Mouse (Mus musculus) adrenal gland (tissue): ENCODE measurements around the gene Cdhr3.

Experiments
- intact Hi-C: fragments of 180-260 bp; cut with DNase I; formaldehyde crosslinking; loops from one replicate; pipeline ENCODE4 v1.15.1; 2025
- long read RNA-seq, 2 experiments: library from polyadenylated mRNA; unstranded; transcript quantifications; one replicate each; pipeline ENCODE4 v2.0.0; 2020; ENCODE audit warnings: borderline replicate concordance in 1 of 2; ENCODE audit not compliant: insufficient replicate concordance in 1 of 2

The Cdhr3 gene
- long read RNA-seq, experiment 1, result 0 reads
- long read RNA-seq, experiment 2, result 0 reads

DNA sequence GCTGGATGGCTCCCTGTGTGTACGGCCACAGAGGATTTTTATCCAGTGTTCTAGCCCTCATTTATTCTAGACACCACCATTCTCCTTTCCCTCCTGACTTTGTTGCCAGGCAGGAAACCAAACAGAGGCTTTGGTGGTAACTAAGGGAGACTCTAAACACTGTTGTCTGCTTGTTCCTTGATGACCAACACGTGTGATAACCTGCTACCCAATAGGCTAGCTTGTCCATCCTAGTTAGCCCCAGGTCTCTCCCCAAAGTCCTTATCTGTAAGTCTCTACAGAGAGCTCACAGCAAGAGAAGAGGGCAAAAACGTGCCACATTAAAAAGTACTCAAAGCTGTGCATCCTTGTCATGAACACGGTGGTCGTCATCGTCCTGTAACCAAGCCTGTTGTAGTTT is at the start of gene Cdhr3:
Gene Cdhr3, minus strand, starts transcription at position 101 of the 400 bp plus-strand sequence.
- intact Hi-C loops, result no loop called here

DNA sequence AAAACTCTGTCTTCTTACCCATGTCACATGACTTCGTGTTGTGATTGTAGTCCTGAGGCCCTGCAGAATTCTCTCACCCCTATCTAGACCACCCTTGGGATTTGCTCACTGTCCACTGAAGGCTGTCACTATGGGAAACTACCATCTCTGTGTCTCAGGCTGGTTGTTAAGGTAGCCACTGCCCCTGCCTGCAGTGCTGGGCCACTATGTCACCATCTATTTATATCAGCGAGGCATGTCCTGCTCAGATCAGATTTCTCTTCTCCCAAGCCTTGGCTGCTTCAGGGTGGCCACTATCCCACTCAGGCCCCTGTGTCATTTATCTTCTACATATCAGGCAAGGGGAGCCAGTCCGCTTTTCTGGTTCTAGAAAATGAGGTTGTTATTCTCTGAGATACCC is 46.4 kb upstream of the Cdhr3 start:
- intact Hi-C loops, result no loop called here

DNA sequence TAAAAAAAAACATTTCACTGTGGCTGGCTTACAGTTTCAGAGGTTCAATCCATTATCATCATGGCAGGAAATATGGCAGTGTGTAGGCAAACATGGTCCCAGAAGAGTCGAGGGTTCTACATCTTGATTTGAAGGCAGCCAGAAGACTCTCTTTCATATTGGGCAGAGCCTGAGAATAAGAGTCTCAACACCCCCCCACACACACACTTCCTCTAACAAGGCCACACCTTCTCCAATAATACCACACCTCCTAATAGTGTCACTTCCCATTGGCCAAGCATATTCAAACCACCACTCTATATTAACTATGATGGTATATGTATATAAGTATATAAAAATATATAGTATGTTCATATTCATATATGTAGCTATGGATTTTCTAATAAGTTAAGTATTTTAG is 45.2 kb upstream of the Cdhr3 start:
- intact Hi-C loops, result no loop called here

DNA sequence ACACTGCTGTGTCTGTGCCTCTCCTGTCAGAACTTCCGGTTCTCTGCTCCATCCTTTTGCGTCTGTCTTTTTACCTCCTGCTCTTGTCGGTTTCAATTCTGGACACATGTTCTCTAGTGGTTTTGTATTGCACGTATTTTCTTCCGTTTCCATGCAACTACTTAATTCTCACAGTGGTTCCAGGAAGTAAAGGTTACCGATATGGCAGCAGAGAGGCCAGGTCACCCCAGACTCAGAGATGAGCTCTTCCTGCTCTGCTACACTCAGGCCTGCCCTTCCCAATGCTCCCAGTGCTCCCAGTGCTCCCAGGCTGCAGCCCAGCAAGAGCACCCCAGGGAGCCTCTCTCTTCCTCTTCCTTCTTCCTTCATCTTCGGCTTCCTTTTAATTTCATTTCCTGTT is 39.1 kb upstream of the Cdhr3 start:
- intact Hi-C loops, result no loop called here

DNA sequence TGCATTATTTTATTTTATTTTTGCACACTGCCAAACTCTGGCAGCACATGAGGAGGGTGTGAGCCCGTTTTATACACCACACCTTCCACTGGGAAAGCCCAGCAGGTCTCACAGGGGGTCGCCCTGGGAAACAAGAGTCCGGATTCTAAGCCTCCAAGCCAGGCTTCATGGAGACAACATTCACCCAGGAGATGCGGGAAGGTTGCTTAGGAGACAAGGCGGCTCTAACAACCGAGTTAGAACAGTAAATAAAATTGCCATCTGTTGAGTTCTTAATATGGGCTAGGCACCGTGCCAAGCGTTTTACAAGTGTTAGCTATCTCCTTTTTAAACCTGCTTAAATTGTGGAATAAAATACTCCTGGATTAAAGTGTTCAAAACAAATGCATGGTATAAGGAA is 37.7 kb upstream of the Cdhr3 start:
- intact Hi-C loops, result no loop called here

GRCm38 (mm10) chr12:33129410-33129809 is 36.7 kb upstream of the Cdhr3 start:
- intact Hi-C loops, result no loop called here

DNA sequence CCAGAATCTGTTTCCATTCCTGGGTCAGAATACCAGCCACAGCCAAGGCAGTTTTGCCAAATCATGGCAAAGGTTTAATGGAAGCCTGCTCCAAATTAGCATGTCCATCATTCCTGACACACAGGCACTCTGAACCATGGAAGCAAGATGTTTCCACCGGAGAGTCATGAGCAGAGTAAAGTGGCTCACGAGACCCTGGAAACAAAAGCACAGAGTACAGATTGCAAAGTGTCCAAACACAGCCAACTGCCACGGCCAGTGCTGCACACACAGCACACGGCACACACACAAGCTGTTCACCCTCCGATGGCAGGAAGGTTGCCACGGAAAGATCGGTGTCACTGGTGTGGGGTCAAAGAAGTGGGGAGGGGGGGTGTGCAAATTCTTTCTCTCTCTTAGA is 36.0 kb upstream of the Cdhr3 start:
- intact Hi-C loops, result no loop called here

GRCm38 (mm10) chr12:33128121-33128520 is 35.4 kb upstream of the Cdhr3 start:
- intact Hi-C loops, result no loop called here

DNA sequence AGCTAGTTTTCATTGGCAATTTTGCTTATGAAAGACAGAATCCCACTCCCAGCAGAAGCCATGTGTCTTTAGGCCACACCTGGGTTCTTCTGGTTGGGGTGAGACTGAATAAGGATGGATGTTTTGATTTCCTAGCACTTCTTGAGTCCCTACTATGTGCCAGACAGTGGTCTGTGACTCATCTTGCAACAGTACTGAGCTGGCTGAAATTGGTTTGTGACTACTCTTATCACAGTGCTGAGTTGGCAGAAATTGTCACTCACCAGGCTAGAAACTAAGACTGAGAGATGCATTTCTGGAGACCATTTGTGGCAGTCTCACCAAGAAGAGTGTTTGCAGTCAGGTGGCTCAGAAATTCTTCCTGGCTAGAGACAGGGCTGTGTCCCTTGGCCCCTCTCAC is 33.6 kb upstream of the Cdhr3 start:
- intact Hi-C loops, result no loop called here

- intact Hi-C loops, result no loop called here
Measured at GRCm38 (mm10) chr12:33125594-33126227, 33.0 kb upstream of the Cdhr3 start.

GRCm38 (mm10) chr12:33118624-33119301 is 26.1 kb upstream of the Cdhr3 start:
- intact Hi-C loops, result no loop called here

- intact Hi-C loops, result no loop called here
Measured at GRCm38 (mm10) chr12:33110894-33111471, 18.3 kb upstream of the Cdhr3 start.

DNA sequence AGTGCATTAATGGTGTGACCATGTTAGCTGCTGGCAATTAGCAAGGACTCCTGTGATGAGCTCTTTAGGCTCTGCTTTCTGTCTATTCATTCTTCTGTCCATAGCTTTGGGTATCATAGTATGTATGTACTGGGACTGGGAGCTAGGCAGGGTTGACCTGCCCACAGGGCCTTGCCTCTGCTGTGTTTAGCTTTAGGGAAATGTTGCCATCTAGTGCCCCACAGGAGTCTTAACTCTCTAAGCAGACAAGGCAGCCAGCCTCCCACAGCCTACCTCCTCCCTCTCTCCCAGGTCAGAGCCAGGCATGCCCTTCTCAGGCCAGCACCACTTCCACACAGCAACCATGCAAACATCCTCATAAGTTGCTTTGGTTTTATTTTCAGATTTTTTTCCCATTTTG is 16.9 kb upstream of the Cdhr3 start:
- intact Hi-C loops, result loop anchor here (1.0 to 5.0 kb wide), 3 partner anchors 52 to 197 kb away; no protein-coding TSS in a partner anchor

DNA sequence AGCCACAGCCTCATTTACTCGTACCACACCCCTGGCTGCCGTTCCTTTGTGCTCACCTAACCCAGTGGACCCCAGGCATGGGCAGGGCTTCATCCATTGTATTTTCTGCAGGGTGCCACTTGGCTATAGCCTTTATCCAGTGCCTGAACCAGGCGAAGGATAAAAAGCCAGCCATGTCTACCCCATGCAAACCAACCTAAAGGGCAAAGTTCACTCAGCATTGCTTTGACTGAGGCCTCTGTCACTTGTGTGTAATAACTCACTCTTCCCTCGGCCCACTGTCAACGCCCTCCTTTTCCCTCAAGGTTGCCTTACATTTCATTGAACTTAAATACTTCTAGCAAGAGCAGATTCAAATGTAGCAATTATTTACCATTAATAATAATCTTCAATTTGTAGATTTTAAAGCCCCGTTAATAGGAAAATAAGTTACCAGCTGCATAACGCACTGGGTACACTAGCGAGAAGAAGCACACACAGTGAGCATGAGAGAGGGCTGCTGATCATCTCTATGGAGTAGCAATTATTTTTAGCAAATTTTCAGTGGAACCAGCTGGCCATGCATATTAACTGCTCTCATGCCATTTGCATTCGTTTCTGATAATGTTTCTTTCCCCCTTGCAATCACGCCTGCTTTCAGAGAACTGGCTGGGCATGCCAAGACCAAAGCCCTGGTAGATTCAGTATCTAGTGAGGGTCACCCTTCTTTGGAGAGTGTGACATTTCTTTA is 13.9 kb upstream of the Cdhr3 start:
- intact Hi-C loops, result loop anchor here (5.0 kb wide), 2 partner anchors 49 to 194 kb away; no protein-coding TSS in a partner anchor

- intact Hi-C loops, result loop anchor here (5.0 kb wide), 2 partner anchors 48 to 193 kb away; no protein-coding TSS in a partner anchor
Measured at GRCm38 (mm10) chr12:33105724-33106123, 13.0 kb upstream of the Cdhr3 start.

DNA sequence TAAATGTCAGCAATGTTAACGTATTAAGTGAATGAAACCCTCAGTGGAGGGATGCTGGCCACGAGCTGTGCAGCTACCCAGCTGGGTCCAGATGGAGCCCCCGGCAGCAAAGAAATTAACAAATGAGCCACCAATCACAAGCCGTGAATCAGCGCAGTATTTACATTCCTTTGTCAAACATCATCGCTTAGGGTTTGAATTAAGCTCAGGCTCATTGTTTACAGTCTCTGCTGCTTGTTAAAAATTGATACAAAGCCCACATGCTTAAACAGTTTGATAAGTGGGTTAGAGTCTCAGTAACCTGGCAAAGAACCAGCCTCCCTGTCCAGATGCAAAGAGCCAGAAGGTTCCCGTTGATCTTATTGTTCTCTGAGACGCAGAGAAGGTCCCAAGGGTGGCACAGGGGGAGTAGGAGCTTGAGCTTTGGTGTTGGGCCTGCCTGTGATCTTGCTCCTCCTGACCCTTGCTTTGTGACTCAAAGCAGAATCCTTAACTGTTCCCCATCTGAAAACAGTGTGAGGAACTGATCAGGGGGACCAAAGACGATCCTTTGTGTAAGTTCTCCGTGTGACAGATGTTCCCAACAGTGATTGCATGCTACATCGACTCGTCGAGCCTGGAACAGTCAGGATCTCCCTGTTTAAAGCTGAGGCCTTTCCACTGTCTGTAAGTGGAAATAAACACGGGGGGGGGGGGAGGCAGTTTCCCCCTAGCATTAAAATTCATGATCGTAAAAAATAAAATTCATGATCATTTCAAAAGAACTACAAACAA is 9.9 kb upstream of the Cdhr3 start:
- intact Hi-C loops, result no loop called here

DNA sequence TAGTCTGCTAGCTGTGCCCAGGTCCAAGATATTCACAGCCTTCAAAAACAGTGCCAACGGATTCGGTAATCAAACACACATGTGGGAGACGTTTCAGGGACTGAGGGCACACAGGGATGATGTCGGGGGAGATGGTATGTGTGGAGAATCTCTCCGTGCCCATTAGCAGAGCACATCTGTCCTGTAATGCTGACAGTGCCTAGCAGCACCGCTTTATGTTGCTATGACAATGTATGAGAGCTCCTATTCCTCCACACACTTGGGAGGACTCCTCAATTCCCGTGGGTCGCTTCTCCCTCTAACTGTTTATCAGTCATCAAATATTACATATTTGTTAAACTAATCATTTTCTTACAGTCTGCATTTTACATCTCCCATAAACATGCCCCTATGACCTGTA is 9.0 kb upstream of the Cdhr3 start:
- intact Hi-C loops, result no loop called here

DNA sequence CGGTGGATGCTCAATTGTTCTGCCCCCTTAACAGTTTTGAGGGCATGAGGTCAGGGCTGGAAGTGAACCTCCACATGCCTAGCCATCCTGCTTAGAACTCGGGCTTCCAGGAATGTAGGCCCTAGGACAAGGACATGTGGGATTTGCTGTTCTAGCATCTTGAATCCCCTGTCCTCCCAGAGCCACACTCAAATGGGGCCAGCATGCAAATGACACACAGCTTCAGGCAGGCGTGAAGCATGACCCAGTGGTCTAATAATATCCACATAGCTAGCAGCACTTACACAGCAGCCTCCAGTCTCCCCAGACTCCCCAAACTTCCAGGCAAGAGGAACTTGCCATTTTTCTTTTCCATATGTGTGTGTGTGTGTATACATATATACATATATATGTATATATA is 3.3 kb upstream of the Cdhr3 start:
- intact Hi-C loops, result no loop called here

- intact Hi-C loops, result no loop called here
Measured at GRCm38 (mm10) chr12:33092196-33092595, 479 bp downstream of the Cdhr3 start.

DNA sequence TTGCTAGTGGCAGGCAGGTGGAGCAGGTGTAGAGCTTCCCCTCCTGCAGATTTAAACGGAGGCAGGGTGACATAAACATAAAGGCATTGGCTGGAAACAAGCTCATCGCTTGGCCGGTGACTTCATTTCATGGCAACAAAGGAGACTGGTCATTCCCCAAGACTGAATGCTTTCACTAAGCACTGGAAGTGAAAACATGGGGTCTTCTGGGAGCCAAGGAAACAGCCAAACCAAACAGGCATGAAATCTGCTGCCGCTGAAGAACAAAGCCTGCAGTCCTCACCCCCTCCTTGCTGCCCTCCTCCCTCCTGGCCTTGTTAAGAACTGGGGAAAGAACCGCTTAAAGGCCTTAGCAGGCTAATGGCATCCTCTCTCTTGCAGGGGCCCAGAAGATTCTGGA is 6.5 kb downstream of the Cdhr3 start:
- intact Hi-C loops, result no loop called here

- intact Hi-C loops, result no loop called here
Measured at GRCm38 (mm10) chr12:33084683-33085082, 8.0 kb downstream of the Cdhr3 start.
